Mouse (Mus musculus) lung, postnatal 4 days (tissue): ENCODE data around the gene Pawr.

Experiments
- DNase-seq, 2 experiments: peaks; one replicate each; pipeline ENCODE4 v3.0.0; 2021

The Pawr gene

GRCm38 (mm10) chr10:108360801-108361200, 28.9 kb downstream of the Pawr start:
- no peak for DNase-seq

- no peak for DNase-seq
Observed at GRCm38 (mm10) chr10:108361419-108362155, 29.7 kb downstream of the Pawr start.

DNA sequence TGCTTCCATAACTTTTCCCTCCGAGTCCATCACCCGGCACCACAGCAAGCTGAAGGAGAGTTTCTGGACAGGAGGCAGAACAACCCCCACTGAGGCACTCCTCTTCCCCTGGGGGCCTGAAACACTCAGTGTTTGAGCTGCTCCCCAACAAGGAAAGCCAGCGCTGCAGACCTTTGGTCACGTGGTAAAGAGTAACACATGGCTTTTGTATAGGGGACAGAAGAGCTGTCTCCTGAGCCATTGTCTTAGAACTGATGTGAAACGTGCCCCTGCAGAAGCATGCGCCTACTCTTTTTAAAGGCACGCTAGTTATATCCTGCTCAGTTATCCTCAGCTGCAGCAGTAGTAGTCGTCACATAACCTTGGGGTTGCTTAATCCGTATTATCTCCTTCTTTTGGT, 32.0 kb downstream of the Pawr start:
- DNase-seq, result no peak

GRCm38 (mm10) chr10:108364946-108365719, 33.2 kb downstream of the Pawr start:
- DNase-seq, result no peak

DNA sequence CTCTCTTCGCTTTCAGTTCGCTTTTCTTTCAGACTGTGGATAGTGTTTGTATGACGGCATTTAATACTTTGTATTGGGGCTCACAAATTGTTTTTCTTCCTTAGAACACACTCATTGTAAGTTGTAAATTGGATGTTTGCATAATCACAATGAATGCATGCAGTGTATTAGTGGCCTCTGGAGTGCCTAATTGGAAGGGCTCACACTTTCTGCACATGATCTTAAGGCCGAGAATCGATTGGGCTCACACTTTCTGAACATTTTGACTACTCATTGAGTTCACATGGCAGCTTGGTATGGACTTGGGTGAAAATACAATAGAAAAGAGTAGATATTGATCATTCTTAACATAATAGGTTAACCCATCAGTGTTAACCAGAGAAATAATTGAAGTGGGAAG, 34.3 kb downstream of the Pawr start:
- DNase-seq, result no peak

- DNase-seq, result no peak
Observed at GRCm38 (mm10) chr10:108368358-108368757, 36.4 kb downstream of the Pawr start.

DNA sequence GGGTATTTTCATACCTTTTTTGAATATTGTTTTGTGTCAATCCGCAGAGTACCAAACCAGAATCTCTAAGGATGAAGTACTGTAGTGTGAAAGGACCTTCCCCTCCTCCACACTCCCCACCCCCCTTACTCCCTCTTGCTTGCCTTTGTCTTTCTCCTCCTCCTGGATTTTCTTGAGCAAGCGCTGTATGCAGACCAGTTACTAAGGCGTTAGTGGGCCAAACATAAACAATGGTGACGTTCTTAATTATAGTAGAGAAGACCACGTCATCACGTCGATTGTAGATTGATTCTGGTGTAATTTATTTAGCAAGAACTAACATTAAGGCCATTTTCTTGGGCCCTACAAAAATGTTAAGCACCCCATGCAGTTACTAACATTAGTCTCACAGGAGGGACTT, 40.3 kb downstream of the Pawr start:
- DNase-seq, result no peak

DNA sequence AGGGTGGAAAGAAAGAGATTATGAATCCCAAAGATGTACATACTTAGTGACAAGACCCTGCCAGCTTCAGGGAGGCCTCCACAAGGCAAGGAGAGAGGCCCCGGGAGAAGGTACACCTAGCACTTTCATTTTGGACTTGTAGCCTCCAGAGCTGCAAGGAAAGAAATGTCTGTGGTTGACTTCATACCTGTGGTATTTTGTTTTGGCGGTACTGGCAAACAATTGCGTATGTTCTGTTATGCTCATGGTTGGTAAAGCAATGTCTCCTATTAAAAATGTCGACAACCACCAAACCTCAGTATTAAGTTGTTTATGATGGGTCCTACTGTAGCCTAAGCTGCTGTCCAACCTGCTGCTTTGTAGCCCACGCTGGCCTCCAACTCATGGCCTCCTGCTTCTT, 40.9 kb downstream of the Pawr start:
- DNase-seq, result no peak

DNA sequence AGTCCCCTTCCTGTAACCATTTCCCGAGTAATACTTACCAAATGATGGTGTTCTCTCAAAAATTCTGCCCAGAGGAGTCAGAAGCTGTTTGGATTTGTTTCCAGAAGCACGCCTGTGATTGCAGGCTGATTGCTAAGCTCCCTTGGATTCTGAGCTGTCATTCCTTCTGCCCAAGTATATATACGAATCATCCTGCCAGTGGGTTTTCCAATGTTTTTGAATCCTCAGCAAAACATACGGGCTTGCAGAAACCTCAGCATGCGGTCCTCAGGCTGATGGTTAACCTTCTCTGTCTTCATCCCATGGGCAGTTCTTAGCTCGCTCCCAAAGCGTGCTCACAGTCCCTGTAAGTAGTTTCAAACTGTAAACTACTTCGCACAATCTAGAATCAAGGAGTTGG, 43.9 kb downstream of the Pawr start:
- no peak for DNase-seq

- no peak for DNase-seq
Observed at GRCm38 (mm10) chr10:108376366-108376765, 44.4 kb downstream of the Pawr start.

- no peak for DNase-seq
Observed at GRCm38 (mm10) chr10:108377369-108377768, 45.4 kb downstream of the Pawr start.

DNA sequence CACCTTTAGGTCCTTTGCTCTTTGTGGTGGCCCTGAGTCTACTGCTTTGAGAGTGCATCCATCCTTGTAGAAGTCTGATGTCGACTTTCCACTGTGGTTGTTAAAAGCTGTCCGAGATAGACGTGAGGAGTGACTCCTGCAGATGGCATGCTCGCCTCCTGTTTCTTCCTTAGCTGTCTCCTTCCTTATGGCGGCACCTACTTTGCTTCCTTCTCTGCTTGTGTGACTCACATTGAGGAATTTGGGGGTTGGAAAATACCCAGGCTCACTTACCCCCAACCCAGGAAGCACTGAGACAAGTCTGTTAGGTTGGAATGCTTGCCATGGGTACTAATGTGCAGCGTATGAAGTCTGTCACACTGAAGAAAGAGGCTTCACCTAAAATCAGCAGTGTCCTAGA, 46.1 kb downstream of the Pawr start:
- no peak for DNase-seq

- no peak for DNase-seq
Observed at GRCm38 (mm10) chr10:108378479-108378878, 46.6 kb downstream of the Pawr start.

GRCm38 (mm10) chr10:108380715-108381114, 48.8 kb downstream of the Pawr start:
- peak in 1 of 2 experiments; percentile 44 for DNase-seq

- no peak for DNase-seq
Observed at GRCm38 (mm10) chr10:108384153-108384769, 52.3 kb downstream of the Pawr start.

DNA sequence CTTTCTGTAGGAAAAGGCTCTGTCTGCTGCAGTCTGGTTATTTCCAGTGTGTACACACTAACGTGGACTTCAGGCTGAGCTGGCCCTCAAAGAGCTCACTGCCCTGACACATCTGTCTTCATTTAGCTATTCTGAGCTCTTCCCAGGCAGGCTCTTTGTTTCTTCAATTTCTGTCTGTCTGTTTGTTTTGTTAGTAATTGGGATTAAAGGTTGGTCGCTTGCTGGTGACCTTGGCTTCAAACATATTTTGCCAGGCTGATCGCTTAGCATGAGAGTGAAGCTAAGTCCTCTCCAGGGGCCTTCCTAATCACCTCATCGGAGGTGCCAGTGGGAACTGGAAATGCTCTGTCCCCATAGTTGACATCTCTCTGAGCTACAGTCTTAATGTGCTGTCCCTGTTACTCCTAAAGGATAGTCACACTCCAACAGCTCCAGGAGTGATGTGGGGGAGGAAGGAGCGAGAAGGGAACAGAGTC, 53.6 kb downstream of the Pawr start:
- DNase-seq, result no peak

DNA sequence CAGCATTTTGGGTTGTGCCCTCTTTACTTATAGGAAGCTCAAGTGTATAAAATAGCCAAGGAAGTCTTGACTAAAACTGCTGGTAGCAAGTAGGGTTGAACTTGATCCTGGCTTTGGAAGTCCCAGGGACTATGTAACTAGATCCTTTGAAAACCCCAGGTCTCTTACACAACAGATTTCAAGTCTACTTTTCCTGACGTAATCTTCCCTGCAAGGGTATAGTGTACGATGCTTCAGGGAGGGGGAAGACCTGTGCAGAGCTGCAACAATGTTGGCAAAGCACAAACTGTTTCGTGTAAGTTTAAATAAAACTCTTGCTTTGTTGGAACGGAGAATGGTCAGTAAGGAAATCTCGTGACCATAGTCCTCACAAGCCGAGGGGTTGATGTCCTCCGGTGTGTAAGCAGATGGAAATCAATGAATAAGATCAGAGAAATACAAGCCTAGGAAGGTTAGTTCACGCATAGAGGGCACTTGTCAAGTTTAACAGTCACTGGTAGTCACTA, 56.5 kb downstream of the Pawr start:
- DNase-seq, result no peak

DNA sequence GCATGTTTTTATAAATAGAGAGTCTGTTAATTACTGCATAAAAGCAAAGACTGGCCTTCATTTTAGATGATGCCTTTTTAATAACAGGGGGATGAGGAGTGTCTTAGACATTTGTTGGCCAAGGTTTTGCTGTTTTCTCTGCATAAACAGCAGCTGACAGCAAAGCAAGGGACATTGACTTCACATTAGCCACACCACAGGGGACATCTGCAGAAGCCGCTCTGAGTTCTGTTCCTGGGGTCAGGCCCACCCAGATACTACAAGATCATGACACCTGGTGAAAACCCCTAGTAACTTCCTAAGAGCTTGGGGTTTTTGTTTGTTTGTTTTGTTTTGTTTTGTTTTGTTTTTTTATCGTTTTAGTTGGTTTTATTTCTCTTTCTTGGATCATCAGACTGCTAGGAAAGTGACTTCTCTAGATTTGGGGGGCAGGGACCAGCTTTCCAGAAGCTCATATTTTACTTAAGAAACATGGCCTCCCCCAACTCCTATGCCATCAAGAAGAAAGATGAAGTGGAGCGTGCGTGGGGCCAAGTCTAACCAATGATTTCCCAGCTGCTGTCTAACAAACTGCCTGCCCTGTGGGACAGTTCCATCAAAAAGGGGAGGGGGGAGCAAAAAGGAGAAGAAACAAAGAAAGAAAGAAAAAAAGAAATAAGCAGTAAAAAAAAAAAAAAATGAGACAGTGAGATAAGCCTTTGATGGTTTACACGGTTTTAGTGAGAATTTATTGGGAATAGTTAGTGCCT, 57.4 kb downstream of the Pawr start:
- DNase-seq, result no peak

- peak; percentile 46 to 71 for DNase-seq
Observed at GRCm38 (mm10) chr10:108389927-108390287, 58.0 kb downstream of the Pawr start.

DNA sequence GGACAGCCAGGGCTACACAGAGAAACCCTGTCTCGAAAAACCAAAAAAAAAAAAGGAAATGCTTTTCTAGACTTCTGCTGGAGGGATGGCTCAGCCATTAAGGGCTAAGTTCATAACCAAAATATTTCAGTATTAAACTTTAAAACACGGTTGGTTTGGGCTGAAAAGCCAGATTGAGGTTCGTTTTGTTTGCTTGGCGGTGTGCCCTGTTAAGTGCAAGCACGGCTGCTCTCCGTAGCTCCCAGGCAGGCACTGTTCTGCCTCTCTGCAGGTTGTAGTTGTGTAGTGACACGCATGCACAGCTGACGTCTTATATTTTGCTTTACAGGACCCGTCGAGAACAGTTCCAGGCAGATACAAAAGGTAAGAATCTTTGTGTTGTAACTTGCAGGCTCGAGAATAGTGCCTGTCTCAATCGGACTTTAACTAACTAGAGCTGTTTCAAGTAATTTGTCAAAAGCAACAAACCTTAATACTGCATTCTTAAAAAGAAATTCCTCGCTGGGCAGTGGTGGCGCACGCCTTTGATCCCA, 59.5 kb downstream of the Pawr start:
- DNase-seq, result no peak

- DNase-seq, result no peak
Observed at GRCm38 (mm10) chr10:108392151-108392550, 60.2 kb downstream of the Pawr start.

- no peak for DNase-seq
Observed at GRCm38 (mm10) chr10:108394306-108394705, 62.4 kb downstream of the Pawr start.

- DNase-seq, result no peak
Observed at GRCm38 (mm10) chr10:108395229-108395628, 63.3 kb downstream of the Pawr start.
